Mouse (Mus musculus) forebrain, embryonic 16.5 days (tissue): ENCODE measurements at regions not wholly inside any gene's neighbourhood (a gene's known extent, or its start where the extent isn't known, plus 50 kb on each side); places are given as distances from the start of the nearest gene placed in this dataset.
A peak's percentile ranks its signal among the peaks of the same experiment; 100 is the strongest.

Experiments
- ATAC-seq: fragments of 200-750 bp; cut with Nextera tagmentation; 2 replicates; pipeline ENCODE4 v1.8.0; 2017; ENCODE audit warnings: mild to moderate bottlenecking, moderate library complexity
- H3K27ac ChIP-seq: fragments of 300-500 bp; sonication (generic); 2 replicates; pipeline ENCODE4 v1.5.1; 2014; ENCODE audit warnings: low read length, control low read depth
- H3K27me3 ChIP-seq: fragments of 300-500 bp; sonication (generic); replicated peaks from 2 replicates; pipeline ENCODE4 v1.6.1; 2014; ENCODE audit warnings: low read length; ENCODE audit not compliant: control insufficient read depth, insufficient read depth
- H3K36me3 ChIP-seq: fragments of 300-500 bp; sonication (generic); 2 replicates; pipeline ENCODE4 v1.6.1; 2014; ENCODE audit not compliant: control insufficient read depth, insufficient read depth
- H3K4me1 ChIP-seq: fragments of 300-500 bp; sonication (generic); replicated peaks from 2 replicates; pipeline ENCODE4 v1.6.1; 2014; ENCODE audit warnings: low read length; ENCODE audit not compliant: control insufficient read depth, insufficient read depth
- H3K4me2 ChIP-seq: fragments of 300-500 bp; sonication (generic); 2 replicates; pipeline ENCODE4 v1.6.1; 2014; ENCODE audit warnings: mild to moderate bottlenecking, low read length, control low read depth
- H3K4me3 ChIP-seq: fragments of 300-500 bp; sonication (generic); replicated peaks from 2 replicates; pipeline ENCODE4 v1.5.1; 2014; ENCODE audit warnings: mild to moderate bottlenecking, low read length, control low read depth
- H3K9ac ChIP-seq: fragments of 300-500 bp; sonication (generic); replicated peaks from 2 replicates; pipeline ENCODE4 v1.6.1; 2014; ENCODE audit warnings: low read depth, low read length, control low read depth
- H3K9me3 ChIP-seq: fragments of 300-500 bp; sonication (generic); 2 replicates; pipeline ENCODE4 v1.6.1; 2016; ENCODE audit warnings: low read length; ENCODE audit not compliant: control insufficient read depth
- WGBS: fragments of 180-500 bp; shearing (Covaris S2); extraction: QIAGEN DNeasy Blood & Tissue Kit; methylation state at CpG from one replicate; pipeline ENCODE4 v1.1.7; 2014; 5-methylcytosine and 5-hydroxymethylcytosine counted together

GRCm38 (mm10) chr15:96135250-96135731 lies 152.0 kb upstream of the Arid2 start:
- Histone ChIP-seq H3K27me3 (no peaks in the 10 kb centered on the region), H3K4me1 (0 out of 2 replicates have a peak, but pooled peaks cover 5% of the 10 kb centered on the region), H3K4me3 (no peak overlapping the region), H3K4me2 (no peak overlapping the region), H3K9ac (no peak overlapping the region), H3K9me3 (no peaks in the 10 kb centered on the region), H3K36me3 (no peaks in the 10 kb centered on the region), H3K27ac (no peak overlapping the region)
- no peak for ATAC-seq
- 20% methylated on average over 13 of the region's 13 CpGs for WGBS

- H3K4me3 ChIP-seq: no peak overlapping the region
- WGBS: 66% methylated on average over 5 of the region's 6 CpGs
- no peaks in the 10 kb centered on the region for H3K9me3 ChIP-seq
- no peak for ATAC-seq
- H3K27me3 ChIP-seq: no peaks in the 10 kb centered on the region
- no peak overlapping the region for H3K27ac ChIP-seq
- no peak overlapping the region for H3K4me2 ChIP-seq
- no peaks in the 10 kb centered on the region for H3K36me3 ChIP-seq
- no peak overlapping the region for H3K9ac ChIP-seq
- 0 out of 2 replicates have a peak, but pooled peaks cover 5% of the 10 kb centered on the region for H3K4me1 ChIP-seq
These were observed 151.5 kb upstream of the Arid2 start for GRCm38 (mm10) chr15:96135816-96136215.

GRCm38 (mm10) chr15:96137534-96137933 lies 149.8 kb upstream of the Arid2 start:
- Histone ChIP-seq H3K4me3 (no peak overlapping the region), H3K9ac (no peak overlapping the region), H3K9me3 (no peaks in the 10 kb centered on the region), H3K4me1 (0 out of 2 replicates have a peak, but pooled peaks cover 2% of the 10 kb centered on the region), H3K36me3 (no peaks in the 10 kb centered on the region), H3K27me3 (no peaks in the 10 kb centered on the region), H3K27ac (no peak overlapping the region), H3K4me2 (no peak overlapping the region)
- no peak for ATAC-seq
- WGBS: 95% methylated on average over 17 of the region's 17 CpGs

DNA sequence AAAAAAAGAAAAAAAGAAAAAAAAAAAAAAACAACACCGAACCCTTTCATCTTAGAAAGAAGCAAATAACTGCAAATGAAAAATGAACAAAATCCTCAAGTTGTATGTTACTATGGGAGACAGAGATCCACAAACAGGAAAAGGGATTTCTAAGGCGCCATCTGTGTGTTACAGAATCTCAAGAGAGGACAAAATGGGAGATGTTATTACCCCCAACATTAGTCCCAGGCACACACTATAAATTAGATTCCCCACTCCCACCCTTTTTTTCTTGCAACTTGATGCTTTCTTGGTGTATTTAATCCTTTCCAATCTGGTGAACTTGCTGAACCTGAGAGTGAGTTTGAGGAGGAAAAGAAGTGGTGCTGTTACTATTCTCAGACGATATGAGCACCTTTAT lies 149.4 kb upstream of the Arid2 start:
- Histone ChIP-seq H3K4me3 (no peak overlapping the region), H3K4me1 (no peaks in the 10 kb centered on the region), H3K27me3 (no peaks in the 10 kb centered on the region), H3K27ac (no peak overlapping the region), H3K36me3 (no peaks in the 10 kb centered on the region), H3K9me3 (no peaks in the 10 kb centered on the region), H3K9ac (no peak overlapping the region), H3K4me2 (no peak overlapping the region)
- WGBS: 86% methylated on average over 3 of the region's 3 CpGs
- ATAC-seq: no peak

DNA sequence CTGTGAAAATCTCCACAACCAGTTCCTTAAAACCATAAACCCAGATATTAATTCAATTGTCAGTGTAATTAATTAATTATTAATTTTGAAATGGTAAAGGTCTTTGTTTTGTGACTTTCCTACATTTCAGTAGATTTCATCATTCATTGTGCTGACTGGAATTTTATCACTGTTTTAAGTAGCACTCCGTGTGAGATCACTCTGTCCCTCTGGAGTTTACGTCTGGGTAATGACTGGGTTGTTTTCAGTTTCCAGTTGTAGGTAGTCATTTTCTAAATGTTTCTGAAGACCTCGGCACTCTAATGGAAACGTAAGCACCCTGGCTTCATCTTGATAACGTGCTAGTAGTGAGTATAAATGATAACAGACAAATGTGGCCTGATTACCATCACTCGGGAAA lies 133.8 kb upstream of the Arid2 start:
- H3K27ac ChIP-seq: no peak overlapping the region; the same call in 1 of the 2 replicates
- no peak overlapping the region for H3K9ac ChIP-seq
- H3K27me3 ChIP-seq: no peaks in the 10 kb centered on the region
- no peaks in the 10 kb centered on the region for H3K4me1 ChIP-seq
- 55% methylated on average over 6 of the region's 6 CpGs for WGBS
- no peak for ATAC-seq
- no peak overlapping the region for H3K4me2 ChIP-seq
- H3K4me3 ChIP-seq: no peak overlapping the region
- H3K36me3 ChIP-seq: no peaks in the 10 kb centered on the region
- H3K9me3 ChIP-seq: no peaks in the 10 kb centered on the region

DNA sequence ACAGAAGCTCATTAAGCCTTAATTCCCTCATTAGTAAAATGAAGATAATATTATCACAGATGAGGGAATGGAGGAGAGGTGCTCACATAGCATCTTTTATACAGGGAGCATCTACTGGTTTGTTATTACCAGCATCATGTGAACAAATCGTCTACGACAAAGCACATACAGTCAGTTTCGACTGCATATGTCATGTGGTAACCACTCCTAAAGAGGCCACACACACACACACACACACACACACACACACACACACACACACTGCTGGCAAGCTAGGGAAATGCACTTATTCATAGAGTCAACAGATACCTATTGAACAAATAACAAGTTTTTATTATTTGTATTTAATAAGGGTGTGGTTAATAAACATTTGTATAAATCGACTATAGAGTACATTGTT lies 129.0 kb upstream of the Arid2 start:
- H3K27ac ChIP-seq: no peak overlapping the region
- 82% methylated on average over 4 of the region's 4 CpGs for WGBS
- no peak overlapping the region for H3K9ac ChIP-seq
- H3K36me3 ChIP-seq: no peaks in the 10 kb centered on the region
- ATAC-seq: no peak
- H3K9me3 ChIP-seq: no peaks in the 10 kb centered on the region
- H3K4me3 ChIP-seq: no peak overlapping the region
- no peaks in the 10 kb centered on the region for H3K27me3 ChIP-seq
- H3K4me1 ChIP-seq: no peaks in the 10 kb centered on the region
- H3K4me2 ChIP-seq: no peak overlapping the region

GRCm38 (mm10) chr15:96164771-96165431 lies 122.4 kb upstream of the Arid2 start:
- peak; percentile 90 for ATAC-seq
- Histone ChIP-seq H3K9ac (peak overlapping the region; percentile 7; the same call in 1 of the 2 replicates), H3K4me3 (peak overlapping the region; percentile 16), H3K9me3 (no peaks in the 10 kb centered on the region), H3K27me3 (no peaks in the 10 kb centered on the region), H3K27ac (peak overlapping the region; percentile 81), H3K4me2 (peak overlapping the region; percentile 48), H3K36me3 (no peaks in the 10 kb centered on the region), H3K4me1 (peaks cover 16% of the 10 kb centered on the region)
- 33% methylated on average over 13 of the region's 13 CpGs for WGBS

DNA sequence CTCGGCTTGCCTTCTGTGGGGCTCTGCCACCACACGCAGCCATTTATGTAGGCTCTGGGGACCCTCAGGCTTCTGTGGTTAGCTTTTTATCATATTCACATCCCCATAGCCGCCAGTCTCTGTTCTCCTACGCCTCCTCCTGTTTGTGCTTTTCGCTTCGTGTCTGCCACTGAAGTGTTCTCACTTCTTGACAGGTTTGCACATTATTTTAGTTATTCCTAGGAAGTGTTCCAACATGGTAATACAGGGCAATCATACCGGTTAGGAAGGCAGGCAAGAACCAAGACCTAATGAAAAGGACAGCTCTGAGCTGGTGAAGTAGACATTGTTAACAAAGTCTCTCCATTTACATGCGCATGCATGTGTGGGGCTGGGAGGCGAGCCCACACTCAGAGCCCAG lies 120.1 kb upstream of the Arid2 start:
- Histone ChIP-seq H3K4me1 (peaks cover 18% of the 10 kb centered on the region), H3K4me3 (no peak overlapping the region), H3K27me3 (no peaks in the 10 kb centered on the region), H3K36me3 (no peaks in the 10 kb centered on the region), H3K9ac (no peak overlapping the region), H3K4me2 (no peak overlapping the region), H3K27ac (no peak overlapping the region), H3K9me3 (no peaks in the 10 kb centered on the region)
- ATAC-seq: no peak
- 55% methylated on average over 9 of the region's 9 CpGs for WGBS

DNA sequence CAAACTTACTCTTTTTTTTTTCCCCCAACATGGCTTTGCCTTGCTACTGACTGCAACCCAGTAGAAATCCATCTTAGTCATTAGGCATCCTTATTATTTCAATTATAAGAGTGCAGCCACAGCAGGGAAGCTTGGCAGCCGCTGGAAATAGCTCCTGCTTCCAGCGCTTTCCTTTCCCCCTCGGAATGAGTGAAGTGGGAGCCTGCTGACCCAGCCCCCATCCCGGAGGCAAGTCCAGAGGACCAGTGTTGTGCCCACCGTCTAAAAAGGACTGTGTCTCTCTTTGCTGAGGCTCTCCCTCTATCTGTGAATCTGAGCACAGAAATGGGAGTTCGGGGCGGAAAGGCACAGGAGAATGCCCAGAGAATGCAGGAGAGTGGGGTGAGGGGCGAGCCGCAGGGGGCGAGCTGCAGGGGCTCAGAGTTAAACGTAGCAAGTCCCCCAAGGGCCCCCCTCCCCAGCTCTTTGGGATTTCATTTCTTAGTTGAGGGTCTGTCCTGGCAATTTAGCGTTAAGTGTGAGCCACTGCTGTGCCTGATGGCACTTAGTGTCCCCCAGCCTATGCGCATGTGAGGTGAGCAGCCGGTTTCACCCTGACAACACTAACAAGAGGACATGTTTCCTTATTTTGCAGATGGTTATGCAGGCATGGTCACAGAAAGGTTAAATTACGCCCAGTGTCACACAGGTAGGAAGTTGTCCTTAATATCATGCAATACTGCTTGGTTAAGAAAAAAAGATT lies 117.4 kb upstream of the Arid2 start:
- Histone ChIP-seq H3K4me3 (no peak overlapping the region), H3K27me3 (no peaks in the 10 kb centered on the region), H3K4me2 (peak overlapping the region; percentile 34), H3K36me3 (no peaks in the 10 kb centered on the region), H3K9ac (0 out of 2 replicates have a peak overlapping the region, but pooled peaks have one; percentile 19), H3K9me3 (no peaks in the 10 kb centered on the region), H3K4me1 (peaks cover 16% of the 10 kb centered on the region), H3K27ac (no peak overlapping the region)
- 11% methylated on average over 15 of the region's 15 CpGs for WGBS
- no peak for ATAC-seq
